Comparison of ENCODE assay signal across 11 mouse cellular contexts in genomic region chr19:23374941-23375656, GRCm38 (mm10).
A peak's percentile ranks its signal among the peaks of the same experiment; 100 is the strongest.
DNase-seq lines count a peak whose midpoint lies in the region; ATAC-seq and TF ChIP-seq lines count a peak whose summit lies in the region.
"Had no signal": no experiment of that assay in that cellular context is flagged by ENCODE, and none has a peak within 500 bp of the region (broad histone marks: within the 10 kb centered on the region; RNA-seq: fewer than 3 reads in every experiment).

No protein-coding gene starts in this region.

- no peak overlapping the region for H3K4me2 ChIP-seq in hindbrain, postnatal 0 days (ENCODE audit: low read depth, low read length)
- no peak overlapping the region for H3K4me2 ChIP-seq in hindbrain, embryonic 13.5 days
- H3K4me2 ChIP-seq: heart, embryonic 15.5 days; liver, embryonic 12.5 days had no signal

- H3K4me1 ChIP-seq in hindbrain, postnatal 0 days (ENCODE audit: insufficient read depth, low read length) = no peaks in the 10 kb centered on the region
- H3K4me1 ChIP-seq in hindbrain, embryonic 13.5 days (replicated peaks) = peaks cover 11% of the 10 kb centered on the region
- H3K4me1 ChIP-seq: heart, embryonic 15.5 days; liver, embryonic 12.5 days had no signal

- no peak overlapping the region for H3K9ac ChIP-seq in hindbrain, postnatal 0 days (replicated peaks; ENCODE audit: low read length)
- no peak overlapping the region for H3K9ac ChIP-seq in hindbrain, embryonic 13.5 days
- H3K9ac ChIP-seq: heart, embryonic 15.5 days; liver, embryonic 12.5 days had no signal

- peak; percentile 38 for DNase-seq in hindbrain, postnatal 0 days (ENCODE audit: low spot score)
- peak; percentile 48 for DNase-seq in MN1 (ENCODE audit: low spot score)
- DNase-seq in adrenal gland, postnatal 36 days = peak; percentile 33 to 36
- DNase-seq in cerebellum, postnatal 14 days = peak; percentile 91 to 92

- no peaks in the 10 kb centered on the region for H3K36me3 ChIP-seq in hindbrain, postnatal 0 days (ENCODE audit: insufficient read depth, low read length)
- H3K36me3 ChIP-seq in hindbrain, embryonic 13.5 days = no peaks in the 10 kb centered on the region
- H3K36me3 ChIP-seq: heart, embryonic 15.5 days; liver, embryonic 12.5 days had no signal

- no peak overlapping the region for H3K4me3 ChIP-seq in hindbrain, postnatal 0 days (ENCODE audit: low read length)
- H3K4me3 ChIP-seq in hindbrain, embryonic 13.5 days = no peak overlapping the region
- H3K4me3 ChIP-seq: heart, embryonic 15.5 days; liver, embryonic 12.5 days had no signal

- WGBS in hindbrain, postnatal 0 days = 61% methylated on average over 7 of the region's 7 CpGs
- WGBS in hindbrain, embryonic 13.5 days = 94% methylated on average over 7 of the region's 7 CpGs

- no peak for ATAC-seq in hindbrain, postnatal 0 days
- ATAC-seq in hindbrain, embryonic 13.5 days (ENCODE audit: low FRiP score) = no peak
- no peak for ATAC-seq in megakaryocyte, adult 5-6 weeks (ENCODE audit: poor library complexity, severe bottlenecking)
- no peak for ATAC-seq in monocyte, adult 5-6 weeks (replicated peaks; ENCODE audit: insufficient number of reproducible peaks, low FRiP score, low TSS enrichment, poor library complexity, severe bottlenecking)
- ATAC-seq: hindbrain, embryonic 16.5 days; liver, embryonic 12.5 days had no signal

- no peak for TF ChIP-seq CTCF in hindbrain, postnatal 0 days (IDR thresholded peaks at IDR 0.05; ENCODE audit: low read depth)

- H3K27me3 ChIP-seq in hindbrain, postnatal 0 days (ENCODE audit: insufficient read depth, low read length) = no peaks in the 10 kb centered on the region
- H3K27me3 ChIP-seq in hindbrain, embryonic 13.5 days = no peaks in the 10 kb centered on the region
- H3K27me3 ChIP-seq: heart, embryonic 15.5 days; liver, embryonic 12.5 days had no signal

- H3K27ac ChIP-seq in hindbrain, postnatal 0 days = no peak overlapping the region
- no peak overlapping the region for H3K27ac ChIP-seq in hindbrain, embryonic 13.5 days
- H3K27ac ChIP-seq: heart, embryonic 15.5 days; liver, embryonic 12.5 days; macrophage had no signal

- no peaks in the 10 kb centered on the region for H3K9me3 ChIP-seq in hindbrain, postnatal 0 days (ENCODE audit: low read length)
- no peaks in the 10 kb centered on the region for H3K9me3 ChIP-seq in hindbrain, embryonic 13.5 days
- H3K9me3 ChIP-seq: heart, embryonic 15.5 days; liver, embryonic 12.5 days had no signal

Comparison
In these comparisons a context has a peak if more than half of its experiments do, and no peak if none do; other contexts are left out.
1. DNase-seq: peak in every context shown above with its lines; median percentile 92 in cerebellum, postnatal 14 days; 48 in MN1; 38 in hindbrain, postnatal 0 days; 34 in adrenal gland, postnatal 36 days.